Mouse (Mus musculus) kidney, adult 8-10 months (tissue): ENCODE data around the gene Errfi1.

Source experiments
- DNase-seq, 2 experiments: peaks; one replicate each; pipeline ENCODE4 v3.0.0; 2022

The Errfi1 gene

DNA sequence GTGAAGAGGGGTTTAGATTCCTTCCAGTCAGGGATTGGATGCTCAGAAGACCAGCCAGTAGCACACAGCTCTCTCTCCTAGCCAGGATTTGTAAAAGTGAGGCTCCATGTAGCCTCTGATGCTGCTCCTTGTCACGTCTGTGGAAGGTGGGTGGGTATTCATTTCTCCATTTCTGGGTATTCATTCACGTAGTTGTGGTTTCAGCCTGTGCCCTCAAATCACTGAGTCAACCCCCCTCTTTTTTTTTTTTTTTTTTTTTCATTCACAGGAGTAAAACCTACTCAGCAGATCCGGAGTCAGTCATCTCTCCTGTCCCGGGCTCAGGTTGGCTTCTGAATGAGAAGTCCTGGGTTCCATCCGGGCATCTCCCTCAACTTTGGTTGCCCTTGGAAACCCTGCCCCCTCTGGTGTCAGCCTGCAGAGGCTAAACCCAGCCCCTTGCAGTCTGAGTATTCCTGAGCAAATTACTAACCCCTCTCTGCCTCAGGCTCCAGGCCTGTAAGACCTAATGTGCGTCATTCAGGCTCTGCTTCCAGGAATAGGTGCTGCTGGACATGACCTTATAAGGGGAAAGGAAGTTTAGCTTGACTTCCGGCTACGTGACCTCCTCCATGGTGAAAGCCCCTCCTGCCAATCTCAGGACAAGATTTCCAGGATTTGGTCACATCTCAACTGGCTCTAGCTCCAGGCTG is 63.8 kb downstream of the Errfi1 start:
- DNase-seq: no peak
